ENCODE assay signal across 8 mouse cellular contexts in the genomic region with DNA sequence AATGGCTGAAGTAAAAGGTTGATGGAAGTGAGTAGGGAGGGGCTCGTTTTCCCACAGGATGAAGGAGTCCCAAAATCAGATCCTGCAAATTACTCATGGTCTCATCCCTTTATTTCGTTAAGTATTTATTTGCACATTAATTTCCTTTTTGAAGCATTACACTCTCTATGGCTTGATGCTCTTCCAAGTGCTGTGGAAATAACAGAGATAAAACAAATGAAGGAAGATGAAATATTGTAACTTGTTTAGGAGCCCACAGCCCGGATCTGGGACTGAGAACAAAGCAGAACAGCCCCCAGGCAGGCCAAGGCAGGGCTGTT.
DNase-seq lines count a peak whose midpoint lies in the region; ATAC-seq lines count a peak whose summit lies in the region.
"Not testable (repeated sequence)": the region's sequence is repeated elsewhere in the genome, so short reads cannot be mapped to it uniquely, and the experiment has no call there.

No protein-coding gene starts in this region.

- not testable (repeated sequence) for H3K27me3 ChIP-seq in embryonic facial prominence, embryonic 15.5 days; heart, embryonic 13.5 days (replicated peaks); intestine, embryonic 16.5 days (replicated peaks; ENCODE audit: control insufficient read depth, insufficient read depth, low read length); liver, embryonic 11.5 days (replicated peaks; ENCODE audit: control insufficient read depth, insufficient read depth, low read length); midbrain, embryonic 13.5 days

- H3K27ac ChIP-seq in embryonic facial prominence, embryonic 15.5 days (replicated peaks); heart, embryonic 13.5 days (replicated peaks); intestine, embryonic 16.5 days (ENCODE audit: low read length); liver, embryonic 11.5 days (ENCODE audit: low read depth, low read length); midbrain, embryonic 13.5 days: not testable (repeated sequence)

- peak overlapping the region; percentile 48 for H3K4me3 ChIP-seq in embryonic facial prominence, embryonic 15.5 days (replicated peaks)
- H3K4me3 ChIP-seq in heart, embryonic 13.5 days = peak overlapping the region; percentile 57
- H3K4me3 ChIP-seq in intestine, embryonic 16.5 days (ENCODE audit: low read length) = peak overlapping the region; percentile 53
- H3K4me3 ChIP-seq in liver, embryonic 11.5 days (ENCODE audit: low read depth, low read length) = peak overlapping the region; percentile 54; the same call in 1 of the 2 replicates
- peak overlapping the region; percentile 47 for H3K4me3 ChIP-seq in midbrain, embryonic 13.5 days (replicated peaks)

- not testable (repeated sequence) for ATAC-seq in embryonic facial prominence, embryonic 15.5 days (ENCODE audit: insufficient number of reproducible peaks, low FRiP score, low TSS enrichment, low read depth); heart, embryonic 13.5 days (ENCODE audit: extremely low read depth, insufficient number of reproducible peaks, low FRiP score, low TSS enrichment); intestine, embryonic 16.5 days; liver, embryonic 11.5 days (replicated peaks; ENCODE audit: low FRiP score); midbrain, embryonic 13.5 days

- H3K36me3 ChIP-seq in embryonic facial prominence, embryonic 15.5 days; heart, embryonic 13.5 days; intestine, embryonic 16.5 days (ENCODE audit: control insufficient read depth, insufficient read depth, low read length); liver, embryonic 11.5 days (ENCODE audit: control insufficient read depth, insufficient read depth, low read length); midbrain, embryonic 13.5 days: not testable (repeated sequence)

- not testable (repeated sequence) for H3K4me1 ChIP-seq in embryonic facial prominence, embryonic 15.5 days; heart, embryonic 13.5 days; intestine, embryonic 16.5 days (ENCODE audit: control insufficient read depth, insufficient read depth, low read length); liver, embryonic 11.5 days (replicated peaks; ENCODE audit: control insufficient read depth, insufficient read depth, low read length); midbrain, embryonic 13.5 days (replicated peaks)

- peak; percentile 50 for DNase-seq in A20 (ENCODE audit: low read depth, low spot score)
- peak; percentile 39 for DNase-seq in brain, adult 2 months (ENCODE audit: low read depth, low spot score)
- DNase-seq in liver, embryonic 11.5 days (ENCODE audit: low spot score) = not testable (repeated sequence)
- DNase-seq in retina, postnatal 7 days (ENCODE audit: low read depth, low spot score) = peak; percentile 20

- H3K9me3 ChIP-seq in embryonic facial prominence, embryonic 15.5 days (replicated peaks); heart, embryonic 13.5 days; intestine, embryonic 16.5 days (ENCODE audit: control insufficient read depth, low read length); liver, embryonic 11.5 days (ENCODE audit: control insufficient read depth, low read length); midbrain, embryonic 13.5 days: not testable (repeated sequence)

- not testable (repeated sequence) for H3K9ac ChIP-seq in embryonic facial prominence, embryonic 15.5 days; heart, embryonic 13.5 days; intestine, embryonic 16.5 days (ENCODE audit: low read depth, low read length); liver, embryonic 11.5 days (ENCODE audit: low read depth, low read length); midbrain, embryonic 13.5 days (replicated peaks)

- peak overlapping the region; percentile 22; the same call in 1 of the 2 replicates for H3K4me2 ChIP-seq in embryonic facial prominence, embryonic 15.5 days (replicated peaks)
- H3K4me2 ChIP-seq in heart, embryonic 13.5 days = peak overlapping the region; percentile 46
- H3K4me2 ChIP-seq in intestine, embryonic 16.5 days (ENCODE audit: low read depth, low read length); liver, embryonic 11.5 days; midbrain, embryonic 13.5 days (replicated peaks): not testable (repeated sequence)

- WGBS in embryonic facial prominence, embryonic 15.5 days = 29% methylated on average over 3 of the region's 3 CpGs
- WGBS in heart, embryonic 13.5 days = 29% methylated on average over 3 of the region's 3 CpGs
- WGBS in intestine, embryonic 16.5 days = 24% methylated on average over 3 of the region's 3 CpGs
- WGBS in liver, embryonic 11.5 days = 24% methylated on average over 3 of the region's 3 CpGs
- 38% methylated on average over 3 of the region's 3 CpGs for WGBS in midbrain, embryonic 13.5 days
